Comparison of ENCODE assay signal across 23 mouse cellular contexts in genomic region chr5:149568993-149569392, GRCm38 (mm10). TPM values are rescaled to one million over a fixed set of nuclear protein-coding genes. Genes with fewer than 3 reads are reported as not detected.
DNase-seq lines count a peak whose midpoint lies in the region; ATAC-seq and TF ChIP-seq lines count a peak whose summit lies in the region.
"Had no signal": no experiment of that assay in that cellular context is flagged by ENCODE, and none has a peak within 500 bp of the region (broad histone marks: within the 10 kb centered on the region; RNA-seq: fewer than 3 reads in every experiment).

No protein-coding gene starts in this region.

- H3K9ac ChIP-seq in embryonic facial prominence, embryonic 11.5 days (replicated peaks; ENCODE audit: low read length) = no peak overlapping the region
- no peak overlapping the region for H3K9ac ChIP-seq in kidney, postnatal 0 days (ENCODE audit: low read depth, low read length)
- H3K9ac ChIP-seq in embryonic facial prominence, embryonic 15.5 days = no peak overlapping the region
- no peak overlapping the region for H3K9ac ChIP-seq in midbrain, embryonic 14.5 days (replicated peaks; ENCODE audit: low read length)
- H3K9ac ChIP-seq: embryonic facial prominence, embryonic 12.5 days; forebrain, embryonic 12.5 days; liver, embryonic 12.5 days; midbrain, embryonic 12.5 days had no signal

- no peak overlapping the region for H3K27ac ChIP-seq in embryonic facial prominence, embryonic 11.5 days (replicated peaks; ENCODE audit: low read depth, low read length)
- H3K27ac ChIP-seq in embryonic facial prominence, embryonic 10.5 days (replicated peaks) = no peak overlapping the region
- H3K27ac ChIP-seq in kidney, postnatal 0 days = no peak overlapping the region
- H3K27ac ChIP-seq in embryonic facial prominence, embryonic 15.5 days (replicated peaks) = no peak overlapping the region
- H3K27ac ChIP-seq in midbrain, embryonic 14.5 days (replicated peaks; ENCODE audit: low read depth, low read length) = no peak overlapping the region
- H3K27ac ChIP-seq: embryonic facial prominence, embryonic 12.5 days; forebrain, embryonic 12.5 days; hindbrain, postnatal 0 days; liver, embryonic 12.5 days; midbrain, embryonic 12.5 days had no signal

- 67% methylated on average over 13 of the region's 13 CpGs for WGBS in embryonic facial prominence, embryonic 11.5 days
- WGBS in embryonic facial prominence, embryonic 10.5 days = 80% methylated on average over 13 of the region's 13 CpGs
- 50% methylated on average over 13 of the region's 13 CpGs for WGBS in kidney, postnatal 0 days
- 40% methylated on average over 13 of the region's 13 CpGs for WGBS in embryonic facial prominence, embryonic 15.5 days
- WGBS in midbrain, embryonic 14.5 days = 85% methylated on average over 13 of the region's 13 CpGs

- H3K27me3 ChIP-seq in embryonic facial prominence, embryonic 11.5 days (ENCODE audit: control insufficient read depth, insufficient read depth, low read length) = no peaks in the 10 kb centered on the region
- H3K27me3 ChIP-seq in embryonic facial prominence, embryonic 10.5 days (replicated peaks; ENCODE audit: low read depth, poor library complexity, severe bottlenecking) = no peaks in the 10 kb centered on the region
- H3K27me3 ChIP-seq in kidney, postnatal 0 days (ENCODE audit: insufficient read depth, low read length) = no peaks in the 10 kb centered on the region
- H3K27me3 ChIP-seq in embryonic facial prominence, embryonic 15.5 days = no peaks in the 10 kb centered on the region
- no peaks in the 10 kb centered on the region for H3K27me3 ChIP-seq in midbrain, embryonic 14.5 days (ENCODE audit: control insufficient read depth, insufficient read depth, low read length)
- H3K27me3 ChIP-seq: embryonic facial prominence, embryonic 12.5 days; forebrain, embryonic 12.5 days; liver, embryonic 12.5 days; midbrain, embryonic 12.5 days had no signal

- H3K36me3 ChIP-seq in embryonic facial prominence, embryonic 11.5 days (replicated peaks; ENCODE audit: control insufficient read depth, insufficient read depth, low read depth, low read length) = no peaks in the 10 kb centered on the region
- no peaks in the 10 kb centered on the region for H3K36me3 ChIP-seq in embryonic facial prominence, embryonic 10.5 days (replicated peaks)
- H3K36me3 ChIP-seq in kidney, postnatal 0 days (ENCODE audit: insufficient read depth, low read length) = no peaks in the 10 kb centered on the region
- H3K36me3 ChIP-seq in embryonic facial prominence, embryonic 15.5 days = no peaks in the 10 kb centered on the region
- no peaks in the 10 kb centered on the region for H3K36me3 ChIP-seq in midbrain, embryonic 14.5 days (ENCODE audit: control insufficient read depth, insufficient read depth, low read length)
- H3K36me3 ChIP-seq: embryonic facial prominence, embryonic 12.5 days; forebrain, embryonic 12.5 days; G1E; liver, embryonic 12.5 days; midbrain, embryonic 12.5 days had no signal

- TF ChIP-seq CTCF in kidney, postnatal 0 days (IDR thresholded peaks at IDR 0.05; ENCODE audit: low read depth) = no peak

- peak; percentile 15 for DNase-seq in embryonic facial prominence, embryonic 11.5 days (ENCODE audit: low spot score)
- no peak for DNase-seq in embryonic facial prominence, embryonic 10.5 days (ENCODE audit: low spot score)
- DNase-seq in kidney, postnatal 0 days (ENCODE audit: low spot score) = peak; percentile 45
- no peak for DNase-seq in kidney, postnatal 36 days
- peak; percentile 27 for DNase-seq in lung, postnatal 10 days
- no peak for DNase-seq in adrenal gland, adult 18-20 months (ENCODE audit: low spot score in 2 of 2)
- no peak for DNase-seq in midbrain, embryonic 14.5 days
- DNase-seq: adrenal gland, adult 2 months; cerebellum, postnatal 36 days; kidney, adult 11 months; layer of hippocampus, postnatal 36 days; right cerebral cortex, postnatal 25 days had no signal

- no peak overlapping the region for H3K4me3 ChIP-seq in embryonic facial prominence, embryonic 11.5 days (ENCODE audit: low read depth, low read length)
- no peak overlapping the region for H3K4me3 ChIP-seq in embryonic facial prominence, embryonic 10.5 days
- no peak overlapping the region for H3K4me3 ChIP-seq in kidney, postnatal 0 days (replicated peaks; ENCODE audit: low read depth, low read length)
- H3K4me3 ChIP-seq in embryonic facial prominence, embryonic 15.5 days (replicated peaks) = no peak overlapping the region
- no peak overlapping the region for H3K4me3 ChIP-seq in midbrain, embryonic 14.5 days (replicated peaks; ENCODE audit: low read depth, low read length)
- H3K4me3 ChIP-seq: embryonic facial prominence, embryonic 12.5 days; forebrain, embryonic 12.5 days; liver, embryonic 12.5 days; midbrain, embryonic 12.5 days had no signal

- H3K4me1 ChIP-seq in embryonic facial prominence, embryonic 11.5 days (ENCODE audit: control insufficient read depth, insufficient read depth, low read length) = no peaks in the 10 kb centered on the region
- H3K4me1 ChIP-seq in embryonic facial prominence, embryonic 10.5 days = peaks cover 20% of the 10 kb centered on the region
- H3K4me1 ChIP-seq in kidney, postnatal 0 days (replicated peaks; ENCODE audit: insufficient read depth, low read length) = no peaks in the 10 kb centered on the region
- H3K4me1 ChIP-seq in embryonic facial prominence, embryonic 15.5 days = 0 out of 2 replicates have a peak, but pooled peaks cover 17% of the 10 kb centered on the region
- H3K4me1 ChIP-seq in midbrain, embryonic 14.5 days (ENCODE audit: control insufficient read depth, insufficient read depth, low read length) = peaks cover 10% of the 10 kb centered on the region
- H3K4me1 ChIP-seq: liver, embryonic 12.5 days had no signal

- H3K9me3 ChIP-seq in embryonic facial prominence, embryonic 11.5 days (replicated peaks; ENCODE audit: control insufficient read depth, low read length) = no peaks in the 10 kb centered on the region
- no peaks in the 10 kb centered on the region for H3K9me3 ChIP-seq in embryonic facial prominence, embryonic 10.5 days
- no peaks in the 10 kb centered on the region for H3K9me3 ChIP-seq in kidney, postnatal 0 days (replicated peaks; ENCODE audit: low read length)
- H3K9me3 ChIP-seq in embryonic facial prominence, embryonic 15.5 days (replicated peaks) = no peaks in the 10 kb centered on the region
- no peaks in the 10 kb centered on the region for H3K9me3 ChIP-seq in midbrain, embryonic 14.5 days (ENCODE audit: control insufficient read depth, low read length)
- H3K9me3 ChIP-seq: embryonic facial prominence, embryonic 12.5 days; forebrain, embryonic 12.5 days; liver, embryonic 12.5 days; midbrain, embryonic 12.5 days had no signal

- H3K4me2 ChIP-seq in embryonic facial prominence, embryonic 11.5 days (ENCODE audit: low read depth, low read length) = no peak overlapping the region
- H3K4me2 ChIP-seq in kidney, postnatal 0 days (ENCODE audit: low read length) = no peak overlapping the region
- 0 out of 2 replicates have a peak overlapping the region, but pooled peaks have one; percentile 6 for H3K4me2 ChIP-seq in embryonic facial prominence, embryonic 15.5 days (replicated peaks)
- no peak overlapping the region for H3K4me2 ChIP-seq in midbrain, embryonic 14.5 days (ENCODE audit: low read length)
- H3K4me2 ChIP-seq: embryonic facial prominence, embryonic 12.5 days; forebrain, embryonic 12.5 days; heart, embryonic 11.5 days; liver, embryonic 12.5 days; midbrain, embryonic 12.5 days had no signal

- no peak for ATAC-seq in embryonic facial prominence, embryonic 11.5 days (replicated peaks; ENCODE audit: insufficient number of reproducible peaks, low FRiP score, low TSS enrichment, low read depth)
- ATAC-seq in kidney, postnatal 0 days (replicated peaks; ENCODE audit: low FRiP score, low read depth) = no peak
- ATAC-seq in embryonic facial prominence, embryonic 15.5 days (ENCODE audit: insufficient number of reproducible peaks, low FRiP score, low TSS enrichment, low read depth) = no peak
- ATAC-seq in midbrain, embryonic 14.5 days (ENCODE audit: low FRiP score, low TSS enrichment) = no peak
- ATAC-seq: CD4-positive, CD25-positive, alpha-beta regulatory T cell, adult 4 months; hindbrain, postnatal 0 days; liver, embryonic 12.5 days had no signal

RNA-seq across cellular contexts. Expression of gene Wdr95, which starts 40.5 kb away (rescaled TPM):
- polyA plus RNA-seq in embryonic facial prominence, embryonic 11.5 days (2014; fragmentation: Nextera tagmentation; extraction: Ambion mirVana) = 0.18 TPM in 1 of 2 replicates, not detected in the other
- not detected in 2 replicates for polyA plus RNA-seq in embryonic facial prominence, embryonic 10.5 days (2016; fragmentation: Nextera tagmentation; extraction: Ambion mirVana)
- polyA plus RNA-seq in kidney, postnatal 0 days (2015; fragmentation: Nextera tagmentation; extraction: Ambion mirVana) = 0.05 TPM in 1 of 2 replicates, not detected in the other
- polyA plus RNA-seq in embryonic facial prominence, embryonic 15.5 days (2015; fragmentation: Nextera tagmentation; extraction: Ambion mirVana) = 0.62 and 1.5 TPM in 2 replicates
- total RNA-seq in adrenal gland, adult 18-20 months (2021) = not detected
- 0.30 TPM in 1 of 2 replicates, not detected in the other for polyA plus RNA-seq in midbrain, embryonic 14.5 days (2014; fragmentation: Nextera tagmentation; extraction: Ambion mirVana)
- total RNA-seq: adrenal gland, adult 2 months; G1E; heart, postnatal 14 days; hindbrain, postnatal 0 days had no signal
- polyA plus RNA-seq: adrenal gland, adult 2 months; CD4-positive, CD25-positive, alpha-beta regulatory T cell, adult 4 months; G1E; large intestine, adult 2 months; liver, embryonic 12.5 days had no signal

Comparison
In these comparisons a context has a peak if more than half of its experiments do, and no peak if none do; other contexts are left out.
1. DNase-seq: peak in embryonic facial prominence, embryonic 11.5 days (single experiment), kidney, postnatal 0 days (single experiment) and lung, postnatal 10 days (single experiment); none in embryonic facial prominence, embryonic 10.5 days (single experiment), kidney, postnatal 36 days (0 of 2), adrenal gland, adult 18-20 months (0 of 2) and midbrain, embryonic 14.5 days (single experiment).